Mouse (Mus musculus) gastrocnemius, adult 2 months (tissue): ENCODE results near the gene Arid1b. TPM values are rescaled to one million over a fixed set of nuclear protein-coding genes. Genes with fewer than 3 reads are reported as not detected.

ENCODE experiments used
- DNase-seq: peaks from one replicate; pipeline ENCODE4 v3.0.0; 2022
- H3K27ac ChIP-seq: fragments of 200-600 bp; 2 replicates; pipeline ENCODE4 v1.8.1; 2022; ENCODE audit warnings: mild to moderate bottlenecking
- H3K4me3 ChIP-seq: fragments of 200-600 bp; 2 replicates; pipeline ENCODE4 v1.8.1; 2022; ENCODE audit warnings: mild to moderate bottlenecking, moderate library complexity
- CTCF ChIP-seq: fragments of 200-600 bp; IDR thresholded peaks from 2 replicates; pipeline ENCODE4 v1.8.1; 2022; ENCODE audit warnings: antibody characterized with exemption, mild to moderate bottlenecking, moderate library complexity
- intact Hi-C: fragments of 180-260 bp; cut with DNase I; formaldehyde crosslinking; loops from one replicate; pipeline ENCODE4 v1.15.1; 2025
- total RNA-seq, 2 experiments: library from RNA; stranded (reverse); gene quantifications; 2 replicates each; pipeline ENCODE4 v1.2.3; 2021

Gene Arid1b
- total RNA-seq, 2 experiments from 2014 or later = 35.1 to 35.6 TPM

- Histone ChIP-seq H3K4me3 (no peak overlapping the region), H3K27ac (no peak overlapping the region)
- DNase-seq = no peak
- intact Hi-C loops = no loop called here
- TF ChIP-seq CTCF = no peak
Observed at GRCm38 (mm10) chr17:5213441-5213840, 219.3 kb downstream of the Arid1b start.

GRCm38 (mm10) chr17:5215352-5215751 is 221.2 kb downstream of the Arid1b start:
- H3K27ac ChIP-seq = no peak overlapping the region
- H3K4me3 ChIP-seq = no peak overlapping the region
- no peak for TF ChIP-seq CTCF
- DNase-seq = no peak
- intact Hi-C loops = no loop called here

GRCm38 (mm10) chr17:5216965-5217546 is 222.9 kb downstream of the Arid1b start:
- H3K4me3 ChIP-seq = no peak overlapping the region
- intact Hi-C loops = no loop called here
- TF ChIP-seq CTCF = no peak
- H3K27ac ChIP-seq = no peak overlapping the region; the same call in 1 of the 2 replicates
- peak; percentile 53 for DNase-seq

GRCm38 (mm10) chr17:5217852-5218845 is 224.0 kb downstream of the Arid1b start:
- TF ChIP-seq CTCF = peak; percentile 40; the same call in 1 of the 2 replicates
- Histone ChIP-seq H3K27ac (no peak overlapping the region), H3K4me3 (no peak overlapping the region)
- intact Hi-C loops = no loop called here
- DNase-seq = no peak

GRCm38 (mm10) chr17:5218955-5219557 is 224.9 kb downstream of the Arid1b start:
- intact Hi-C loops = no loop called here
- Histone ChIP-seq H3K4me3 (no peak overlapping the region), H3K27ac (no peak overlapping the region)
- TF ChIP-seq CTCF = no peak
- no peak for DNase-seq

GRCm38 (mm10) chr17:5221041-5221440 is 226.9 kb downstream of the Arid1b start:
- no peak for TF ChIP-seq CTCF
- Histone ChIP-seq H3K27ac (peak overlapping the region; percentile 1), H3K4me3 (no peak overlapping the region)
- intact Hi-C loops = no loop called here
- DNase-seq = no peak

- H3K4me3 ChIP-seq = no peak overlapping the region
- intact Hi-C loops = no loop called here
- peak overlapping the region; percentile 4; the same call in 1 of the 2 replicates for H3K27ac ChIP-seq
- peak; percentile 59 for DNase-seq
- no peak for TF ChIP-seq CTCF
Observed at GRCm38 (mm10) chr17:5221558-5221957, 227.4 kb downstream of the Arid1b start.

GRCm38 (mm10) chr17:5222827-5223226 is 228.7 kb downstream of the Arid1b start:
- DNase-seq = no peak
- no peak overlapping the region for H3K4me3 ChIP-seq
- TF ChIP-seq CTCF = no peak
- intact Hi-C loops = no loop called here
- H3K27ac ChIP-seq = no peak overlapping the region

- intact Hi-C loops = no loop called here
- Histone ChIP-seq H3K4me3 (no peak overlapping the region), H3K27ac (no peak overlapping the region)
- no peak for DNase-seq
- TF ChIP-seq CTCF = no peak
Observed at GRCm38 (mm10) chr17:5224932-5225331, 230.8 kb downstream of the Arid1b start.

- no peak for TF ChIP-seq CTCF
- intact Hi-C loops = no loop called here
- no peak for DNase-seq
- H3K27ac ChIP-seq = no peak overlapping the region
- no peak overlapping the region for H3K4me3 ChIP-seq
Observed at GRCm38 (mm10) chr17:5227136-5227535, 233.0 kb downstream of the Arid1b start.

GRCm38 (mm10) chr17:5227950-5228615 is 234.0 kb downstream of the Arid1b start:
- DNase-seq = no peak
- TF ChIP-seq CTCF = no peak
- Histone ChIP-seq H3K27ac (no peak overlapping the region), H3K4me3 (no peak overlapping the region)
- intact Hi-C loops = no loop called here

- Histone ChIP-seq H3K27ac (no peak overlapping the region), H3K4me3 (no peak overlapping the region)
- intact Hi-C loops = no loop called here
- TF ChIP-seq CTCF = no peak
- DNase-seq = no peak
Observed at GRCm38 (mm10) chr17:5228616-5229250, 234.6 kb downstream of the Arid1b start.
